Mouse (Mus musculus) urinary bladder, postnatal 10 days (tissue): ENCODE data around the gene Arhgef6.

Experiments used
- DNase-seq: peaks from one replicate; pipeline ENCODE4 v3.0.0; 2022; ENCODE audit warnings: low spot score

Arhgef6 gene

DNA sequence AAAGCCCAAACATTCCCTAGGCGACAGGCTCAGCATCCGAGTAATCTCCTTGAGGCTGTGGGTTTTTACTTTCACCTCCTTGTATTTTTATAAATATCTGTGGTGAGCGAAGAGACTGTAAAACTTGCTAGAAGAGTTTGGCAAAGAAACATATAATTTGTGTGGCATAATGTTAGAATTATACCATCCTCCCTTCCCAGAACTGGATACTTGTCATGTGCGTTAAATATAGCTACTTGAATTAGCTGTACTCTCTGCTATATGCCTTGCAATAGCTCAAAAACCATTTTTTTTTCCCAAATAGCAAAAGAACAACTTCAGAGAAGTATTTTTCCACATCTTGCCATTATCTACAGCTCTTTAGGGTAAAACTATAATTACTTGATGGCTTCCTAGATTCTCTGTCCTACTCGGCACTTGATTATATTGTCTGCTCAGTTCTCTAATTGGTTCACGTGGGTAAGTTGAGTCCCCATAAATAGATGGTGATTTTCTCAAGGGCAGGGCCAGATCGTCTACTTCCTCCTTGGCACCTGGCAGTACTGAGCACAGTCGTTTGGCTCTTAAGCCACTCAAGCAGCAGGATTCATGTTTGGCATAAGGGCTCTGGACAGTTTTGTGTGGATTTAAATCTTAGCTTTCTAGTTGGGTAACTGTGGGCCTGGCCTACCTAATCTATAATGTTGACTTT, 35.2 kb downstream of the Arhgef6 start:
- no peak for DNase-seq

DNA sequence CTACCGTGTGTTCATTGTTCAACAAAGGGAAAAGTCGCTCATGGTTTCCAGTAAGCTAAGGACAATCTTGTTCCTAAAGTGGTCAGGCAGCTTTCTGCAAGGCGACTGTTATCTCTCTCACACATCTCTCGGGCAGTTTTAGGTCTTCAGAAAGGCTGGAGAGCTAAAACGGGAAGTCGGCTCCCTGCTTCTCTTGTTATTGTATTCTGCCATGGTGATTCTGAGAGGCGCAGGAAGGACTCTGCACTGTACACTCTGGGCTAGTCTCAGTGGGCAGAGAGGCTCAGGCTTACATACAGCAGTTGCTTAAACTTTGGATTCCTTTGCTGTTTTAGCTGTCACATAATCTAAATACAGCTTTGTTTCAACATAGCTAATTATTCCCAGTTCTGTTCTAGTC, 39.6 kb downstream of the Arhgef6 start:
- no peak for DNase-seq

DNA sequence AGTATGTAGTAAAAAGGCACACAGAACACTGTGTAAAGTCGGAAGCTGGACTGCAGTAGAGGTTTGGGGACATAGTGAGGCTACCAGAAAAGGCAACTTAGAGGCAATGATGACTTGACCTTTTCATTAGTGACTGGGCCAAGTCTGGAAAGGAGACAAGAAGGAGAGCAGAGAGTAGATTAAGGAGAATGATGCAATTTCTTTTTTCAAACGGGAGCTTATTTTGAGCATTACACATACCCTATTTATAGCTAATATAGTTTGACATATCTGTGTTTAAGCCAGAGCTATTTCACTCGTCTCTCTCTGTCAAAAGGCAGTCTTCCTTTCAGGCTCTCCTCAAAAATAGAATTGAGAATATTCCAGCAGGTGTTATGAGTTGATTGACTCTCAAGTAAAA, 50.1 kb downstream of the Arhgef6 start:
- no peak for DNase-seq

DNA sequence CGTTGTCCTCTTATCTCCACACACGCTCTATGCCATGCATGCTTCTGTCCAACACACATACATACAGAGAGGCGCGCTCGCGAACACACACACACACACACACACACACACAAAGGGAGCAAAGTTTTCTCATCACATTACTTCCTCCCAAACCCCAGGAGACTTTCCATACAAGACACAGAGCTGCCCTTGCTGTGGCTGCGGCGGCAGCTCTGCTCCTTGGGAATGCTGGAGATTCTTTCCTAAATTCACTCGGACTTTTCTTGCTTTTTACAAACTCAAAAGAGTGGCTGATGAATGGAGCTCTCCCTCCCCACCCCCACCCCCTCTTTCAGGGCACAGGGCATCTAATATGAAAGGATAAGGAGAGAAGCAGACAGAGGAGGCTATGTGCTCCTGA, 52.2 kb downstream of the Arhgef6 start:
- no peak for DNase-seq

DNA sequence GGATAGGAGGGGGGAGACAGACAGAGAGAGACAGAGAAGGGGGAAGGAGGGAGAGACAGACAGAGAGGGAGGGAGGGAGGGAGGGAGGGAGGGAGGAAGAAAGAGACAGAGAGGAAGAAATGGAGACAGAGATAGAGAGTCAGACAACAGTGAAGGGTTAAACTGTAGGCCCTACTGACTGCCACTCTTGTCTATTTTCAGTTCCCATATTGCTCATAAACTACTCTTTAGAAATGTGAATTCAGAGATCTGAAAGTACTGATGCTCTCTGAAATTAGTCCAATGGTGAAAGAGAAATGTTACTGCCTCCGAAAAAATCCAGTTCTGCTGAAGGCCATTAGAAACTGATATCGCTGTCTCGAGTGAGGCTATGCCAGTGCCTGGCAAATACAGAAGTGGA, 56.3 kb downstream of the Arhgef6 start:
- no peak for DNase-seq

DNA sequence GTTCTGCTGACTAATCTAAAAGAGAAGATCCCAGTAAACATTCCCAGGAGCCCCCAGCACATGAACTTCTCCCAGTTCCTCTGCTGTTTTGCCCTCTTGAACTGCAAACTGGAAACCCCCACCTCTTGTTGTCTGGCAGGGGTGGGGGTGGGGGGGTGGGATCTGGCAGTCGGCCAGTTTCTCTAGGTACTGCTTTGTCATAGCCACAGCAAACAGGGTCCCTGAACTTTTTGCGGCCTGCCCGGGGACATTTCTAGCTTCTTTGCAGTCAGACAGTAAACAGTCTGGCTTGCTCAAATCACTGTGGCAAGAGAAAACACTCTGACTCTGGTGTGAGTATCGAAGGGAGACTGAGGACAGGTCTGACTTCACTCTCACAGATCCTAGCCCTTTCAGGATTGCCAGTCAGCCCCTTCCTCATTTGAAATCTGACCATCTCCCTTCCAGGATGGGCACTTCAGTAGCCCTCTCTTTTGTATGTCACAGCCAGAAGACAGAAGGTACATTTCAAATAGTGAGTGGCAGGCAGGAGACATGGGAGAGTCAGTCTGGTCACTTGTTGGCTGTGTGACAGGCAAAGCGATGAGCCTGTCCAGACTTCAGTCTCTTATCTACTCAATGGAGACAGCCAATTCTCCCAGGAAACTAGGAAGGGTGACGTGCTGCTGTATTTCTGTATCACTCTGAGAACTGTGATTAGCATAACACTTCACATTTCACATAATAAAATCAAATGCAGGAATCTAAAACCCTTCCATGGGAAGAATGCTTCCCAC, 60.8 kb downstream of the Arhgef6 start:
- no peak for DNase-seq

DNA sequence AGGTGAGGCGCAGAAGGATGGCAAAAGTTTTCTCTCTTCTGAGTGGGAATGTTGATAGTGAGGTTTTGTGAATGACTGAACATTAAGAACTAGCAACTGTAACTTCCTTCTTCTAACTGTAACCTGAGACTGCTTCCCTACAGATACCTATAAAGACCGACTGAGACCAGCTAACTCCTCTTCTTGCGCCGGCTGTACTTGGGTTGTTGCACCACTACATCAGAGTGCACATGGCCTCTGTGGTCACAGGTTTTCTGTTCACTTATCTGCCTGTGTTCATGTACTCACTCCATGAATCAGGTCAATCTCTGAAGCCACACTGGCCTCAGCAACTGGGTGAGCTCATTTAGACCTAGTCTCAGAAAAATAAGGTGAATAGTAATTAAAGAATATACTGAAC, 75.0 kb downstream of the Arhgef6 start:
- DNase-seq, result no peak

DNA sequence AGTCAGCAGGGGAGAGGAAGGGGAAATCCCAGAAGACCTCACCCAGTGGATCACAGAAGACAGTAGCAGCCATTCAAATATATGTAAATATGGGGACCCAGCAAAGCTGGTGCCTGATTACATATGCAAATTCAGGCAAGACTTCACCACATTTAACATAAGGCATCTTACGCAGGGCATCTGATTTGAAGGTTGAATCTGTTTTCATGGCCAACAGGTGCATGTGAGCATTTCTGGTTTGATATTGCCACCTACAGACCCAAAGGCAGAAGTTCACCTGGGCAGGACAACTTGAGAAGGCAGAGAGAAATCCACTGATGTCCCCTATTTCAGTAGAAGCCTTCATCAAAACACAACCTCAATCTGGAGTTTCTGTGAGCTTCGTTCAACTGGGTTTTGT, 77.8 kb downstream of the Arhgef6 start:
- DNase-seq, result no peak

DNA sequence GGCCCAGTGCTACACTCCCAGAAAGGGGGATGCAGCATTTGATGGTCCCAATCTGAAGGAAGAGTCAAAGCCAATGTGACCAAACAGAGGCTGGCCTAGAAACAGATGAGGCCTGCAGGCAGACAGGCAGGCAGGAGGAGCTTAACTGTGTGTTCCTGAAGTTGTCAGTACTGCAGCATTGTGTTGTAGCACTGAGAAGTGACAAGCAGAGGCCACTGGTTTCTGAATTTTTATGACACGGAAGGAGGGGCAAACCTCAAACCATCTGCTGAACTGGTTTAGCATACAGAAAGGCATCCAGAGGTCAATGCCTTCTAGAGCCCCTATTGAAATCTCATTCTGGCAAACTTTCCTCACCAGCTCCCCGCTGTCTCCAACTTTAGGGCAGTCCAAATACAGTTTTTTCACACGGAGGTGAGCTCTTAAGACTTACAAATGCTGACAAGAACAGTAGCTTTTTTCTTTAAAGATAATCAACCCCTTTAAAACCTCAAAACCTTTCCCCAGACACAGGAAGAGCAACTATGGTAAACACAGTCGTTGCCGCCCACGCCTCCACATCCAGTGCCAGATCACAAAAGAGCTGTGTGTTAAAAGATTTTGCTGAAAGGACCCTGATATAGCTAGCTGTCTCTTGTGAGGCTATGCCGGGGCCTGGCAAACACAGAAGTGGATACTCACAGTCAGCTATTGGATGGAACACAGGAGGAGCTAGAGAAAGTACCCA, 85.0 kb downstream of the Arhgef6 start:
- no peak for DNase-seq

DNA sequence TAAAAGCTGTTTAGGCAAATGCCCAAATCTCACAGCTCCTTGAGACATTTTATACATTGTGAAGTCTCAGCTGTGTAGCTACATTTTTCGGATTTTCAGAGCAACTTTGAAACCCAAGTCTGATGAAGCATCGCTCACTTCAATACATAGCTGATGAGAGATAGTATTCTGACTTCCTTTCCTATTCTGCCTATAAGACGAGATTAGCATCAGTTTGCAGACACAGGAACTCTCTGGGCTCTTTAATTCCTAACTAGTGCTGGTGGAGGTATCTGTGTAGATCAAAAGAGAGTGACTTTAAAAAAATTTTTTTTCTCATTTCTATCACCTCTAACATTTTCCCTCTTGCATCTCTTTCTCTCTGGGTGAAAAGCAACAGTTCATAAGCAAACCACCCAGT, 100.0 kb downstream of the Arhgef6 start:
- DNase-seq, result no peak

DNA sequence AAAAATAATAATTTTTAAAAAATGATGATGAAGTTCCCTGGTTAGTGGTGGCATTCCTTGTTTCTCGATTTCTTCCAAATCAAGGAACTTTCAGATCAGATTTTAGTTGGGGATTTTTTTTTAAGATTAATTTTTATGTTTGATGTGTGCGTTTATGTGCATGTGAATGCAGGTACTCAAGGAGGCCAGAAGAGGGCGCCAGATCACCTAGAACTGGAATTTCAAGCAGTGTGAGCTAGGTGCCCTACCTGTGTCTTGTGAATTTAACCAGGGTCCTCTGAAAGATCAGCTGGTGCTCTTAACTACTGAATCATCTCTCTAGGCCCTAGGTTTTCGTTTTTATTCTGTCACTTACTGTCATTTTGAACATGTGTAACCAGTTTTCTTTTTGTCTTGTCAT, 102.5 kb downstream of the Arhgef6 start:
- DNase-seq, result no peak

DNA sequence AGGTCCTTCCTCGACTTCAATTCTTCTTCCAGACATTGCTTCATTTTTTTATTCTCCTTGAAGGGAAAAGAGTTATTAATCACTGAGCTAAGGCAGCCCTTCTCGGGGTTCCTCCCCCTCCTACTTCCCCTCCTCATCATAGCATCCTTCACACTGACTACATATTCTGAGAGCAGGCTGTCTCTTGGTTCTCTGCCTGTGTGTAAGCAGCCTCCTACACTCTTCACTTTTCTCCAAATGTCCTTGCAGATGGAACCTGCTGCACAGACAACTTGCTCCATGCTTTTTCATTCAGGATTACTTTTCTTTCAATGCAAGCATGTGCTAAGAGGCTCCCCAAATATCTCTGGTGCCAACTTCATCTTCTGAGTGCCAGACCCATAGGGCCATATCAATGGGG, 104.9 kb downstream of the Arhgef6 start:
- no peak for DNase-seq

DNA sequence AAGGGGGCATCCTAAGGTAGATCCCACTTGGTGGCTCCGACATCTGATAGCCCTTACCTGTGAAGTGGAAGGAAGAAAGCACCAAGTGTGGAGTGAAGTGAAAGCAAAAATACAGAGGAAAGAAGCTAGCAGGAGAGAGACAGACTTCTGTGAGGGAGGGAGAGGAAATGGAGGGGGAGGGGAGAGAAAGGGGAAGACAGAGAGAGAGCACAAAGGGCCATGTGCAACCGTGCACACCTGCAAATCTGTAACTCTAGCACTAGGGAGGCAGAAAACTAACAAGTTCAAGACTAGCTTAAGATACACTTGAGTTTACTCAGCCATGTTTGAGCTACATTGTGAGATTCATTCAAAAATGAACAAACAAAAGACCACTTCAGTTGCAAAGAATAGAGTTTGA, 110.4 kb downstream of the Arhgef6 start:
- DNase-seq, result no peak

DNA sequence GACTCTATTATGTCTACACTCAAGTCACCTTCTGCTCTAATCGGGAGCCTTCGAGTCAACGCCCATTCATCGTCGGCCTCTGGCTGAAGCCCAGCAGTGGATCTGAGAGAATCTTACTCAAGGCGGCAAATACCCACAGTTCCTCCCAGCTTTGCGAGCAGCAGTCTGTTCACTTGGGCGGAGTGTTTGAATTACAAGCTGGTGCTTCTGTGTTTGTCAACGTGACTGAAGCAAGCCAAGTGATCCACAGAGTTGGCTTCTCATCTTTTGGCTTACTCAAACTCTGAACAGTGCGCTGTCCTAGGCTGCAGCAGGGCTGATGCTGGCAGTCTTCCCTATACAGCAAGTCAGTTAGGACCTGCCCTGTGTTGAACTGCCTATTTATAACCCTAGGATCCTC, 115.2 kb downstream of the Arhgef6 start:
- DNase-seq, result no peak

DNA sequence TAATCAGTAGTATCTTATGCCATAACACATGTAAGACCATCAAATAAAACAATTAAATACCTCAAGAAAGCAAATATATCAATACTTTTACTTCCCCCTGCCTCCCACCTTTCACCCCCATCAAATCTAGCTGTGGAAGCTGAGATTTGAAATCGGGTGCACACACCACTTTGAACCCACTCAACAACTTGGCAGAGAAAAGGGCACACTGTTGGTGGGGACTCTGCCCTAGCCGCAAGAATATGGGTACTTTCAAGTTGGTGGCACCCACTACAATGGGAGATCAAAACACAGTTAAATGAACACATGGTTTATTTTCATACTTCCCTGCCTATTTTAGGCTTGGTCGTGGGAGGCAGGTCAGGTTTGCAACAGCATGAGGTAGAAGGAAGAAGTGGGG, 116.6 kb downstream of the Arhgef6 start:
- no peak for DNase-seq

DNA sequence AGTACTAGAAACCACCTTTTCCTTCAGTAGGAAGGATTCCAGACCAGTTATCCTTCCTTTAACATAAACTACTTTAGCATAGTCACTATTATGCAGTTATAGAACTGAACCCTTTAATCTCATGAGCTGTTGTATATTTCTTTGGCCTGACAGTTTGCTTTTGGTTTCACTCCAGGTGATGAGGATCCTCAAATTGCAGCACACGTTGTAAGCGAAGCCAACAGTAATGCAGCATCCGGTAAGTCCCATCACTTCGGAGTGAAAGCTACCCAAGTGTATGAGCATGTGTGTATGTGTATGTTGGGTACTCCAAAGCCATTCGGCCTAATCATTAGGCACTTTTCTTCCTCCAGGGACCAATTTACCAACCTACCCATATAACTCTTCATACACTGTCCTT, 119.0 kb downstream of the Arhgef6 start:
- DNase-seq, result no peak

DNA sequence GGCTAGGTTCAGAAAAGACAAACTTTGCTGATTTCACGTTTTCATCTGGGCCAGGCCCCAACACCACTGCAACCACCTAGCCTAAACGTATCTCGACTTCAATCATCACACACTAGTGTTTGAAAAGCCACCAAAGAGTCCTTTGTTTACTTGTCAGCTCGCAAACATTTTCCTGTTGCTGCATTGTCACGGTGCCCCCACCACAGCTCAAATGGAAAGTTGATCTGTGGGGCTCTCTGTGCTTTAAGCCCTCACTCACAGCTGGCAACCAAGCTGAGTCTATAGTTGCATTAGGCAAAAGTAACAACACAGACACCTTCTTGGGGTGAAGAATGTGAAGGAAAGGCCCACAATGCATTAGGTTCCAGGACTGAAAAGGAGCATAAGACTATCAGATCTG, 122.3 kb downstream of the Arhgef6 start:
- no peak for DNase-seq

DNA sequence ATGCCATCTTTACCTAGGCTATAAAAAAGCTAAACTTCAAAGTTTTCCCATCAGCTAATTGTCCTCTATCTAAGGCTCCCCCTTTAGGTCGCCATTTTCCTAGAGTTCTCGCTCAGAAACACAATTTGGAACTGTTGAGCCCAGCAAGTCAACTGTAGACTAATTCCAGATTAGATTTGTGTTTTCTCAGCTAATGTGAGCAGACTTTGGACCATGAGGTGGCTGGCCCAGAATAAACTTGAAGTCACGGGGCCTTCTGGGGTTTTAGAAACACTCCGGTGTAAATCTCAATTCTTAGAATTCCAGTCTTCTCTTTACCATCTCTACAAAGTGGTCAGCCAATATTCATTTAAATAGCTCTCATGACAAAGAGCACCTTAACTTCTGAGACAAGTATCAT, 123.0 kb downstream of the Arhgef6 start:
- no peak for DNase-seq

DNA sequence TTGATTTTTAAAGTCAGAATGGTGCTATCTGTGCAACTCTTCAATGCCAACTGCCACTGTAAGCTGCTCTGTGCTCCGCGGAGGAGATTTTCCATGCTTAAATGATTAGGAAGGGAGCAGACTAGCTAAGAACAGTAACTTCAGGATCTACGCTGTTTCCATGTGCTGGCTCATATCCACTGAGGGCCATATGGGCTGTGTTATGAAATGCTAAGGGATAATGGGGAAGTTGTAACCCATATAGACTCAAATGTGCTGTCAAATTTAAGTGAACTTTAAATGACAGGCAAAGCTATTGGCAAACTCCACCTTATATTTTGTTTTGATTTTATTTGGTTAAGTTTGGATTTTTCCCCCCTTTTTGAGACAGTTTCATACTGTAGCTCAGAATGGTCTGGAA, 125.7 kb downstream of the Arhgef6 start:
- DNase-seq, result no peak

DNA sequence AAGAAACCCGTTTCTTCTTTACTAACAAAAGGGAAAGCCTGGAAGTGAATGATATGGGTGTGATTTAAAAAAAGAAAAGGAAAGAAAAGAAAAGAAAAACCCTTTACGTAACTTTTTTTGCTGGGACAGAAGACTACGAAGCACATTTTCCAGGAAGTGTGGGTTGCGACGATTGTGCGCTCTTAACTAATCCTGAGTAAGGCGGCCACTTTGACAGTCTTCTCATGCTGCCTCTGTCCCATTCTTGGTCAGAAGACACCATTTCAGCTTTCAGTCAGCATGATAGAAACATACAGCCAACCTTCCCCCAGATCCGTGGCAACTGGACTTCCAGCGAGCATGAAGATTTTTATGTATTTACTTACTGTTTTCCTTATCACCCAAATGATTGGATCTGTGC, 126.7 kb downstream of the Arhgef6 start, which contains the start of gene Cd40lg:
TSS of gene Cd40lg (plus strand) at position 268 of the 400 bp plus-strand sequence.
- no peak for DNase-seq

DNA sequence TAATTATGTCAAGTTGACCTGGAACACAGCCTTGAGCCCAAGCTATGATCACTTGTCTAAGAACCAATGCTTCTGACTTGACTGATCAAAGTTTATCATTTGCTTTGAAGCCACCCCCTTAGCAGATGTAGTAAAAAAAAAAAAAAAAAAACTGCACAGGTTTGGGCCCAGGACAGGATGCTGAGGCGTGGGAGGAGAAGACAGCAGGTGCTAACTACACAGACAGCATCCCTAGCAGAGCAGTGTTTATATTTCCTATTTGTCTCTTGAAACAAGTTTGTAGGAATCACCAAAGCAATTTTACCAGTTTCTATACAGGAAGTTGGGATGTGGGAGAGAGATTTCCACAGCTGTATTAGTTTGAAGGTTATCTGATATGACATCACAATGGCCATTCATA, 127.9 kb downstream of the Arhgef6 start:
- no peak for DNase-seq

DNA sequence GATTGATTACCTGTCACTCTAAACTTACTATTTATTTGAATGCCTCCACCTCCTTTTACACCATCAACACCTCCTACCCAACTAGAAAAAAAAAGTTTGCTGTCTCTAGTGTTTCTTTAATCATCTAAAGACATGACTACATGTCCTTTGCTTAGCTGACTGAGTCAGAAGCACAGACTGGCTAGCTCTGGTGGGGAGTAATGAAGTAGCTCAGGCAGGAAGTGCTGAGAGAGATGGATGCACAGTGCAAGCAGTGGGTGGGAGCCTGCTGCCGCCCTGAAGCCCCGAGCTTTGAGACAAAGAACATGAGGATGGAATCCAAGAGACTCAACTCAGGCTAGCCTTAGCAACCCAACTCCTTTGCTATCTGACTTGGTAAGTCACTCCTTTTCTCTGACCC, 138.1 kb downstream of the Arhgef6 start:
- no peak for DNase-seq

DNA sequence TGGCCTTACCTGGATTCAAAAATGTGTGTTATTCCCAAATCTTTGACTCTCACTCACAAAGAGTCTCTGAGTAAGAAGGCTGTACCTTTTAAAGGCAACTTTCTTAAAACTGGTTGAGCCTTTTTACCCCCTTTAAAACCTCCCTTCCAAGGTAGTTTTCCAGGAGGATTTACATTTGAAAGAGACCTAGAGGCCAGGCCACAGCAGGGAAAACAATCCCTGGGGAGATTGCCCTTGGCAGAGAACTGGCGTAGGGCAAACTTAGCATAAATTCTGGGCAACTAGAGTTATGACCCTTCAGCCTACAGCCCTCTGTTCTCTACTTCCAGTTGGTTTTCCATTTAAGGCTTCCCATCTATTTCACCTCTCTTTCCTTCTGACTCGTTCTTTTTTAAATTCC, 140.5 kb downstream of the Arhgef6 start:
- no peak for DNase-seq
